Mouse (Mus musculus) forebrain, embryonic 15.5 days (tissue): ENCODE data around the gene Znhit1. TPM values are rescaled to one million over a fixed set of nuclear protein-coding genes. Genes with fewer than 3 reads are reported as not detected.
A peak's percentile ranks its signal among the peaks of the same experiment; 100 is the strongest.

Experiments
- ATAC-seq: fragments of 200-750 bp; cut with Nextera tagmentation; replicated peaks from 2 replicates; pipeline ENCODE4 v1.8.0; 2017; ENCODE audit warnings: mild to moderate bottlenecking, moderate TSS enrichment, moderate library complexity
- H3K27ac ChIP-seq: fragments of 300-500 bp; sonication (generic); replicated peaks from 2 replicates; pipeline ENCODE4 v1.5.1; 2015; ENCODE audit warnings: mild to moderate bottlenecking, inconsistent platforms
- H3K27me3 ChIP-seq: fragments of 300-500 bp; sonication (generic); 2 replicates; pipeline ENCODE4 v1.6.1; 2015; ENCODE audit warnings: inconsistent platforms
- H3K36me3 ChIP-seq: fragments of 300-500 bp; sonication (generic); 2 replicates; pipeline ENCODE4 v1.6.1; 2015; ENCODE audit warnings: mild to moderate bottlenecking, inconsistent platforms
- H3K4me1 ChIP-seq: fragments of 300-500 bp; sonication (generic); 2 replicates; pipeline ENCODE4 v1.6.1; 2015; ENCODE audit warnings: inconsistent platforms
- H3K4me2 ChIP-seq: fragments of 300-500 bp; sonication (generic); replicated peaks from 2 replicates; pipeline ENCODE4 v1.6.1; 2015; ENCODE audit warnings: mild to moderate bottlenecking, inconsistent platforms
- H3K4me3 ChIP-seq: fragments of 300-500 bp; sonication (generic); 2 replicates; pipeline ENCODE4 v1.5.1; 2015; ENCODE audit warnings: mild to moderate bottlenecking, inconsistent platforms
- H3K9ac ChIP-seq: fragments of 300-500 bp; sonication (generic); replicated peaks from 2 replicates; pipeline ENCODE4 v1.6.1; 2015; ENCODE audit warnings: mild to moderate bottlenecking, inconsistent platforms
- H3K9me3 ChIP-seq: fragments of 300-500 bp; sonication (generic); 2 replicates; pipeline ENCODE4 v1.6.1; 2016; ENCODE audit warnings: inconsistent platforms
- WGBS: fragments of 180-500 bp; shearing (Covaris S2); methylation state at CpG from one replicate; pipeline ENCODE4 v1.1.7; 2015; ENCODE audit warnings: mixed read lengths; 5-methylcytosine and 5-hydroxymethylcytosine counted together
- polyA plus RNA-seq: library from polyadenylated mRNA; unstranded; fragments of >200 nt; fragmentation: Nextera tagmentation; extraction: Ambion mirVana; gene quantifications from 2 replicates; pipeline ENCODE4 v1.2.1, GENCODE M21; 2015

Znhit1 gene
- polyA plus RNA-seq, 1 experiment from 2014 or later = 123 TPM

- Histone ChIP-seq H3K36me3 (no peaks in the 10 kb centered on the region), H3K27ac (no peak overlapping the region), H3K4me3 (no peak overlapping the region), H3K4me1 (peaks cover 16% of the 10 kb centered on the region), H3K4me2 (no peak overlapping the region), H3K9ac (no peak overlapping the region), H3K9me3 (no peaks in the 10 kb centered on the region), H3K27me3 (peaks cover 53% of the 10 kb centered on the region)
- ATAC-seq = no peak
- 53% methylated on average over 3 of the region's 3 CpGs for WGBS
Observed at GRCm38 (mm10) chr5:137024318-137024717, 36.5 kb upstream of the Znhit1 start.

- 85% methylated on average over 3 of the region's 3 CpGs for WGBS
- Histone ChIP-seq H3K9me3 (no peaks in the 10 kb centered on the region), H3K4me3 (no peak overlapping the region), H3K27me3 (0 out of 2 replicates have a peak, but pooled peaks cover 3% of the 10 kb centered on the region), H3K4me1 (no peaks in the 10 kb centered on the region), H3K27ac (no peak overlapping the region), H3K36me3 (no peaks in the 10 kb centered on the region), H3K4me2 (no peak overlapping the region), H3K9ac (no peak overlapping the region)
- no peak for ATAC-seq
Observed at GRCm38 (mm10) chr5:137015913-137016312, 28.1 kb upstream of the Znhit1 start.

- no peaks in the 10 kb centered on the region for H3K9me3 ChIP-seq
- H3K4me3 ChIP-seq = no peak overlapping the region
- H3K36me3 ChIP-seq = no peaks in the 10 kb centered on the region
- no peak for ATAC-seq
- H3K27me3 ChIP-seq = no peaks in the 10 kb centered on the region
- no peak overlapping the region for H3K9ac ChIP-seq
- H3K27ac ChIP-seq = no peak overlapping the region
- no peaks in the 10 kb centered on the region for H3K4me1 ChIP-seq
- 74% methylated on average over 15 of the region's 15 CpGs for WGBS
- no peak overlapping the region for H3K4me2 ChIP-seq
Observed at GRCm38 (mm10) chr5:137012401-137012950, 24.7 kb upstream of the Znhit1 start.

- H3K9me3 ChIP-seq = no peaks in the 10 kb centered on the region
- no peak overlapping the region for H3K27ac ChIP-seq
- no peaks in the 10 kb centered on the region for H3K4me1 ChIP-seq
- no peak overlapping the region for H3K4me2 ChIP-seq
- no peaks in the 10 kb centered on the region for H3K36me3 ChIP-seq
- no peaks in the 10 kb centered on the region for H3K27me3 ChIP-seq
- no peak overlapping the region for H3K4me3 ChIP-seq
- H3K9ac ChIP-seq = no peak overlapping the region
- WGBS = 35% methylated on average over 3 of the region's 3 CpGs
- ATAC-seq = no peak
Observed at GRCm38 (mm10) chr5:137009988-137010387, 22.2 kb upstream of the Znhit1 start.

- ATAC-seq = no peak
Observed at GRCm38 (mm10) chr5:137007276-137007675, 19.5 kb upstream of the Znhit1 start.

GRCm38 (mm10) chr5:137000612-137001011 lies 12.8 kb upstream of the Znhit1 start:
- Histone ChIP-seq H3K4me1 (no peaks in the 10 kb centered on the region), H3K9ac (no peak overlapping the region), H3K36me3 (peaks cover 10% of the 10 kb centered on the region), H3K27ac (no peak overlapping the region), H3K27me3 (no peaks in the 10 kb centered on the region), H3K4me3 (no peak overlapping the region), H3K4me2 (no peak overlapping the region), H3K9me3 (no peaks in the 10 kb centered on the region)
- ATAC-seq = no peak
- 89% methylated on average over 2 of the region's 2 CpGs for WGBS

More at GRCm38 (mm10) chr5:137007276-137007675, 19.5 kb upstream of the Znhit1 start:
- H3K9me3 ChIP-seq = no peaks in the 10 kb centered on the region
- H3K27ac ChIP-seq = no peak overlapping the region
- no peaks in the 10 kb centered on the region for H3K27me3 ChIP-seq
- 59% methylated on average over 8 of the region's 8 CpGs for WGBS
- no peaks in the 10 kb centered on the region for H3K4me1 ChIP-seq
- no peaks in the 10 kb centered on the region for H3K36me3 ChIP-seq
- H3K4me3 ChIP-seq = no peak overlapping the region
- H3K9ac ChIP-seq = no peak overlapping the region
- H3K4me2 ChIP-seq = no peak overlapping the region

GRCm38 (mm10) chr5:136999449-136999848 lies 11.6 kb upstream of the Znhit1 start:
- 69% methylated on average over 3 of the region's 5 CpGs for WGBS
- ATAC-seq = no peak

GRCm38 (mm10) chr5:136989801-136990200 lies 2.0 kb upstream of the Znhit1 start:
- WGBS = 95% methylated on average over 6 of the region's 6 CpGs
- peaks cover 59% of the 10 kb centered on the region for H3K36me3 ChIP-seq

More at GRCm38 (mm10) chr5:136999449-136999848, 11.6 kb upstream of the Znhit1 start:
- Histone ChIP-seq H3K9ac (no peak overlapping the region), H3K36me3 (peaks cover 22% of the 10 kb centered on the region), H3K4me2 (no peak overlapping the region), H3K9me3 (no peaks in the 10 kb centered on the region), H3K4me3 (no peak overlapping the region), H3K27me3 (no peaks in the 10 kb centered on the region), H3K4me1 (no peaks in the 10 kb centered on the region), H3K27ac (no peak overlapping the region)

GRCm38 (mm10) chr5:136988420-136988819 lies 599 bp upstream of the Znhit1 start:
- WGBS = 51% methylated on average over 7 of the region's 7 CpGs
- Histone ChIP-seq H3K9ac (peak overlapping the region; percentile 99), H3K36me3 (peaks cover 52% of the 10 kb centered on the region), H3K4me2 (peak overlapping the region; percentile 89), H3K4me1 (peaks cover 21% of the 10 kb centered on the region), H3K27me3 (no peaks in the 10 kb centered on the region), H3K4me3 (peak overlapping the region; percentile 90), H3K9me3 (no peaks in the 10 kb centered on the region), H3K27ac (peak overlapping the region; percentile 97; the same call in 1 of the 2 replicates)
- no peak for ATAC-seq

More at GRCm38 (mm10) chr5:136989801-136990200, 2.0 kb upstream of the Znhit1 start:
- H3K4me1 ChIP-seq = peaks cover 21% of the 10 kb centered on the region
- ATAC-seq = no peak
- H3K27ac ChIP-seq = no peak overlapping the region
- H3K4me3 ChIP-seq = no peak overlapping the region
- no peak overlapping the region for H3K9ac ChIP-seq
- no peaks in the 10 kb centered on the region for H3K9me3 ChIP-seq
- H3K27me3 ChIP-seq = no peaks in the 10 kb centered on the region
- H3K4me2 ChIP-seq = no peak overlapping the region

- H3K36me3 ChIP-seq = peaks cover 42% of the 10 kb centered on the region
- peak overlapping the region; percentile 90 for H3K4me3 ChIP-seq
- ATAC-seq = peak; percentile 65
- no peaks in the 10 kb centered on the region for H3K9me3 ChIP-seq
- peak overlapping the region; percentile 89 for H3K4me2 ChIP-seq
- H3K4me1 ChIP-seq = peaks cover 21% of the 10 kb centered on the region
- peak overlapping the region; percentile 99 for H3K9ac ChIP-seq
- H3K27me3 ChIP-seq = no peaks in the 10 kb centered on the region
- WGBS = under 1% methylated on average over 67 of the region's 67 CpGs
- peak overlapping the region; percentile 97 for H3K27ac ChIP-seq
Observed at GRCm38 (mm10) chr5:136987138-136987933, 485 bp downstream of the Znhit1 start.

- under 1% methylated on average over 26 of the region's 26 CpGs for WGBS
- peak; percentile 93 for ATAC-seq
- Histone ChIP-seq H3K9ac (peak within 1 kb of the TSS; percentile 99), H3K27ac (peak within 1 kb of the TSS; percentile 97), H3K27me3 (no peaks in the 10 kb centered on the region), H3K4me3 (peak within 1 kb of the TSS; percentile 90), H3K4me2 (peak within 1 kb of the TSS; percentile 89), H3K4me1 (peaks cover 21% of the 10 kb centered on the region), H3K36me3 (peaks cover 39% of the 10 kb centered on the region), H3K9me3 (no peaks in the 10 kb centered on the region)
Observed at GRCm38 (mm10) chr5:136986695-136987137, 1.1 kb downstream of the Znhit1 start, which contains the start of gene Plod3. Plod3 (plus strand) TSS chr5:136987019.

- H3K4me1 ChIP-seq = peaks cover 21% of the 10 kb centered on the region
- no peak overlapping the region for H3K9ac ChIP-seq
- 60% methylated on average over 14 of the region's 14 CpGs for WGBS
- H3K4me2 ChIP-seq = no peak overlapping the region; the same call in 1 of the 2 replicates
- H3K9me3 ChIP-seq = no peaks in the 10 kb centered on the region
- no peaks in the 10 kb centered on the region for H3K27me3 ChIP-seq
- H3K36me3 ChIP-seq = peaks cover 28% of the 10 kb centered on the region
- no peak overlapping the region for H3K27ac ChIP-seq
- H3K4me3 ChIP-seq = no peak overlapping the region
- no peak for ATAC-seq
Observed at GRCm38 (mm10) chr5:136984828-136985227, 3.0 kb downstream of the Znhit1 start.
